Mouse (Mus musculus): Measurements from ENCODE around the gene Exosc5.

GRCm38 (mm10) chr7:25619722-25619991 is 39.3 kb upstream of the Exosc5 start:
- TF ChIP-seq CTCF (IDR thresholded peaks at IDR 0.05; ENCODE audit: low read depth) (no peak), EP300 (IDR thresholded peaks at IDR 0.05; ENCODE audit: low read depth) (no peak)
